Mouse (Mus musculus) MEL-GATA-1-ER (cell line): Measurements from ENCODE around the gene Rplp1.

Source experiments
- DNase-seq: peaks from one replicate; pipeline ENCODE4 v3.0.0-alpha.2; 2012; ENCODE audit warnings: low read depth; ENCODE audit errors: extremely low read depth

Gene Rplp1

DNA sequence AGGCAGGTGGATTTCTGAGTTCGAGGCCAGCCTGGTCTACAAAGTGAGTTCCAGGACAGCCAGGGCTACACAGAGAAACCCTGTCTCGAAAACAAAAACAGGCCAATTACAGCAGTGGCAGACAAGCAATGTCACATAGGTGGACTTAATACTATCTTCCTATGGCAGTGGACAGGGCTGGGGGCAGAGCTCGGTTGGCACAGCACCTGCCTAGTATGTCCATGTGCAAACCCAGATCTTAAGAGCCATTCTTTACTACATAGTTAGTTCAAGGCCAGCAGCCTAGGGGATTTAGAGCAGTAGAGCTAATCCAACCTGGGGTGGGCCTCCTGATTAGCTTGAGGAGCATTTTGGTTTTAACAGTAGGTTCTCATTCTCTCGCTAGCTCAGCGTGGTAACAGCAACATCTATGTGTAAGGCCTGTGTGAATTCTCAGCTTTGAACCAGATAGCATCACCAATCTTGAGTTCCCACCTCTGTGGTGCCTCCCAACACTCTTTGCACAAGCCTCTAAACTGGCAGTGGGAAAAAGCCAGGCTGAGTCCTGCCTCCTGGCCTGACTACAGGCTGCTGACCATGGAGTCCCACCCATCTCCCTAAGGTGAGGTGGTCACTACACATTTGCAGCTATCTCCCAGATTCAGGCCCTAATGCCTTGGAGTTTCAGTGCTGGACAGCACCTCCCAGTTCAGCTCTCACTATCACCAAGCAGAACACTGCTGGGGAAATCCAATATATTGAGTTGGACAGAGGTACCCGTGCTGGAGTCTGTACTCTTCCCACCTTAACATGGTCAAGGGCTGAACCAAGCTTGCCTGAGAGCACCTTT, 2.8 kb downstream of the Rplp1 start:
- DNase-seq, result no peak

DNA sequence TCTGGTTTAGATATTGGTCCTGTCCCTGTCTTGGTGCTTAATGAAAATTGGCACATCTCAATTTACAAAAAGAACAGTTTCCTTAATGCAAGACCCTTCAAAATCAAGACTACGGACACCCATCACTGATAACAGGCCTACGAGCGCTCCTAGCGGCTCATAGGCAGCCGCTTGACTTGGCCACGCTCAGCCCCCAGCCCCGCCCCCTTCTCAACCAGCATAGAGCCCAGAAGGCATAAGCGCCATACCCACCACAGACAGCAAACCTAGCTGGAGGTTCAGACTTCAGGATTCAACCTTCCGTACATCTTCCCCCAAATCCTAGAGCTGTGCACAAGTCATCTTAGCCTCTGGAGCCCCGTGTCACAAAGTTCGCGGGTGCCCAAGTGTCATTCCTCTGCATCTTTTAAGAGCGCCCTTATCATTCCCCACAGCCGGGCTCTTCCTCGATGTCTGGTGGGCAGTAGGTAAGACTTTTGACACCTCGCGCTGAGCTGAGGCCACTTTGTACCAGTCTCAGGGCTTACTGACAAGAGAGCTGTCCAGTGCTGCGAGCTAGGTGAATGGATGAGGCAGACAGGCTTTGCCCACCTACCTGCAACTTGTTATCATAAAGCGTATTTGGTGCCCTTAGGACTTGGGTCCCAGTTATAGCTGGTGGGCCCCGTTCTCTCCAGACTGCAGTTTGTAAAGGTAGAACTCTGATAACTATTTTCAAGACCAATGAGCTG, 3.7 kb downstream of the Rplp1 start:
- no peak for DNase-seq

- no peak for DNase-seq
Measured at GRCm38 (mm10) chr9:61909633-61910032, 4.7 kb downstream of the Rplp1 start.

GRCm38 (mm10) chr9:61908832-61909407, 5.4 kb downstream of the Rplp1 start:
- DNase-seq, result no peak

DNA sequence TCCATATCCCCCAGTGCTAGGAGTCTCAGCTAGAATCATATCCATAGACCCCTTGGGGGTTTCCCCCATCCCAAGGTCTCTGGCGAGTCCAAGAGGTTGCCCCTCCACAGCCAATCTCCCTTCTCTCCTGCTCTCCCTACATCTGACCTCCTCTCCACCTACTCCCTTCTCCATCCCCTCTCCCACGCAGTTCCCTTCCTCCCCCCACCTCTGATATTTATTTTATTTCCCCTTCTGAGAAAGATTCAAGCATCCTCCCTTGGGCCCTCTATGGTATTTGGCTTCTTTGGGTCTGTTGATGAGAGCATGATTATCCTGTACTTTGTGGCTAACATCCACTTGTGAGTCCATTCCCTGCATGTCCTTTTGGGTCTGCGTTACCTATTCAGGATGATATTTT, 6.0 kb downstream of the Rplp1 start:
- no peak for DNase-seq

GRCm38 (mm10) chr9:61907621-61908295, 6.6 kb downstream of the Rplp1 start:
- no peak for DNase-seq

DNA sequence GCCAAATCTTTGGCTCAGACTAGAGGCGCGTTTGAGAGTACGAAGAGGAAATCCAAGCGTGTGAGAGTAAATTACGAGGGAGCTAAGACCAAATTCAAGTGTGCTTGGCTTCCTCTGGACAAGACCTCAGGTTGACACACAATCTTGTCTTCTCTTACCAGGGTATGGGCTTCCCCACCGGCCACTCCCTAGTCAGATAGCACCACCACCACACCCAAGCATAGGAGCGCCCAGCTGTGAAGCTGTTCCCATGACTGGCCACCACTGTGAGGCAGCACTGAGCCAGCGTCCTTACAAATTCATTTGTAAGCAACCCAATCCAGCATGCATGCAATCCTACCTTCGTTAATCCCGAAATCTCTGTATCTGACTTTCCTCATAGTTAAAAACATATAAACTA, 7.4 kb downstream of the Rplp1 start:
- DNase-seq, result peak; percentile 70

GRCm38 (mm10) chr9:61905576-61905975, 8.8 kb downstream of the Rplp1 start:
- no peak for DNase-seq

DNA sequence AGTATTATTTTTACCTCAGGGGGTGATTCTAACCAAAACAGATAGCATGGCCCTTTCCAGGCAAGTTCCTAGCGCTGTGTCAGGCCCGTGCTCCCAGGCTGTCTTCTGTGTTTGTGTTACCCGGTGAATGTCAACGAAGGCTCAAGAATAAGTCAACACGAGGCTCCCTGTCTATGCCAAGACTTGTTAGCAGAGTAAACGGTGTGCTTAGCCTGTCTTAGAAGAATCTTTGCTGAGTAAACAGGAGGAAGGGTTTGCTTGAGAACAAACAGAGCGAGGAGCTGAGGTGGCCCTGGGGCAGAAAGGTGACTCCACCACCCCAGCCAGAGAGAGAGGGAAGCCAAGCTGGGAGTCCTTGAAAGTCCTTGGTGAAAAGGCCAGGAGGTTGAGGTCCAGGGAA, 10.1 kb downstream of the Rplp1 start:
- no peak for DNase-seq

DNA sequence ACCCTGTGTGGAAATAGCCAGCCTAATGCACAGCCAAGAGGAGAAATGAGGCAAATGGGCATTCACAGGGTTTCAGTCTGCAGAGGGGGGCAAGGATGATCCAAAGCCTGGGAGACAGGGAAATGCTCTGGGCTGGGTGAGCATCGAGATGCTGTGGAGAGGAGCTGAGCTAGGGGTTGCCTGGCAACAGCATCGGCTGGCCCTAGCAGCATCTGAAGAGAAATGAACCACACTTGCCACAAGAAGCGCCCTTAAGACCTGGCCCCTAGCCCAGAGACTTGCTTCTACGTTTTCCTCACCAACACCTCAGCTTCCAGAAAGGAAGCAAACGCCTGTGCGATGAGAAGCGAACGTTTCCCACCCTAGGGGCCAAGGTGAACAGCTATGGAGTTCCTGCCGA, 11.9 kb downstream of the Rplp1 start:
- no peak for DNase-seq

DNA sequence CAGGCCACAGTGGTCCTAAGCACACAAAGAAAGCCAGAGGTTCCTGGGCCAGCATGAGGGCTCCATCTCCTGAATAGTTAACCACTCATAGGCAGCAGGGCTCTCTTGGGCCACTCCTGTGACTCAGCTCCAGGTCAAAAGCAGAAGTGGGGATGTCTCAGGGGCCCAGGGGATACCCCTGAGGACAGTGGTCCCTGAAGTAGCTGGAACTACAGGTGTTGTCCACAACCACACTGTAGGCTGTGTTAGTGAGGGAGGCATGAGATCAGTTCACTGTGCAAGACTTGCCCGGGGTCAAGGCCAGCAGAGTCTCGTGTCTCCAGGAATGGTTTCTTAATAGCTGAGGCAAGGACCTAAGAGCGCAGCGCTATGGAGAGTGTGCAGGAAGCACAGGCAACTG, 12.8 kb downstream of the Rplp1 start:
- DNase-seq, result no peak

- DNase-seq, result no peak
Measured at GRCm38 (mm10) chr9:61899804-61900203, 14.5 kb downstream of the Rplp1 start.

DNA sequence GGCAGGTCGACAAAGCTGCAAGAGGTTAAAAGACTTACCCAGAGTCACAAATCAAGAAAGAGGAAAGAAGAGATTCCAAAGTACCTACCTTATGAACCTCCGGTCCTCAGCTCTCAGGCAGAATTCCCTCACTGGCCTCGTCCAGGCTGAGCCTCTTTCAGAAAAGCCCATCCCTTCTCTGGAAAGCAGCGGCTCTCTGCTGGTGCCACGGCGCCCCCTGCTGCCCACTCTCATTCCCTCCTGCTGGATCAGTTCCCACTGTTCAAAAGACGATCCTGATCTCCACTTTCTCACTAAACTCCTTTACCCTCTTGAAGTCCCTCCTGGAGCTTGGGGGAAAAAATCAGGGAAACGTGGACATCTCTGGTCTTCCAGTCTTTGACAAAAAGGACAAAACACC, 15.9 kb downstream of the Rplp1 start:
- no peak for DNase-seq

GRCm38 (mm10) chr9:61895014-61895413, 19.3 kb downstream of the Rplp1 start:
- no peak for DNase-seq

DNA sequence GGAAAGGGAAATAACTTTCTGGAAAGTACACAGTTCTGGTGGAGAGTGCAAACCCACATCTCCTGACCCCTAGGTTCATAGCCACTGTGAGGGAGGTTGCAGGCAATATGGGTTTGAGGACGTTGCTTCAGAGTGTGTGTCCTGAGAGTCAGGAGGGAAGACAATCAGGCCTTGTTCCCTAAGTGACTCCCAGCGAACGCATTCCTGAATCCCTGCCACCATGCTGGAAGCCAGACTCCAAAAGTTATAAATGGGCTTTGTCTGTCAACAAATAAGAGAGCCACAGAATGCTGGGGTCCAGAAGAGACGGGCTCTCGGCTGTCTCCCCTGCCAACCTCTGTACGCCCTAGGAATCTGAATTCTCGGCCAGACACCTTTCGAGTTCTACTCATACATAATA, 24.5 kb downstream of the Rplp1 start:
- DNase-seq, result no peak

- DNase-seq, result no peak
Measured at GRCm38 (mm10) chr9:61887661-61888379, 26.5 kb downstream of the Rplp1 start.

DNA sequence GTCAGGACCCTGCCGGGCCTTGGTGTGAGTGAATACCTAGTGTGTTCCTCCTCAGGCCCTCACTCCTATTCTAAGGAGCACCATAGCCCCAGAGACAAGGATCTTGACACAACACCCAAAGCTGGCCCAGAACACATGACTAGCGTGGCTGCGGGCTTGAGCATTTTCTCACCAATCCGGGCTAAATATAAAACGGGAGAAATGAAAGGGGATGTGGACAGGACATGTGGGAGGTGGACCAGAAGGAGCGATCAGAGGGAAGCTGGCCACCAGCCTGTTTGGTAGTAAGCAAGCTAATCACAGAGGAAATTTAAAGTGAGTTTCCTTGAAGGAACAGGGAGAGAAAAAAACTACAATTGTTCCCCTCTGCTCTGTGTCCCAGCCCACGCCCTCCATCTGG, 28.4 kb downstream of the Rplp1 start:
- no peak for DNase-seq

DNA sequence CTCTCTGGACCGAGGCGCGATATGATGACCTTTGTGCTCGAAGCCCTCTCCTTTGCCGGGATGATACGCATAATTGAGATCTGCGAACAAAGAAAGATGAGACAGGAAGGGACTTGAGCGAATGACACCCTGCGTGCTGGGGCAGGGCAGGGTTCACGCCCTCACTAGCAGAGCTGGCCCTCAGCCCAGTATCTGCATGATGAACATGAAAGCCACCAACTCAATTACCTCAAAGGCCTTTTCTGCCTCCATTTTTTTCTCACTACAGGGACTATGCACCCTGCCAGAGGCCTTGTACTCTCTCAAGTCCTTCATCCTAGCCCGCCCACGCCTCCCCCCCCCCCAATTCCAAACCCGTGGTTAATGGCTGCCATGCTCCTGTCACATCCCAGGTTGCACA, 29.4 kb downstream of the Rplp1 start:
- no peak for DNase-seq

DNA sequence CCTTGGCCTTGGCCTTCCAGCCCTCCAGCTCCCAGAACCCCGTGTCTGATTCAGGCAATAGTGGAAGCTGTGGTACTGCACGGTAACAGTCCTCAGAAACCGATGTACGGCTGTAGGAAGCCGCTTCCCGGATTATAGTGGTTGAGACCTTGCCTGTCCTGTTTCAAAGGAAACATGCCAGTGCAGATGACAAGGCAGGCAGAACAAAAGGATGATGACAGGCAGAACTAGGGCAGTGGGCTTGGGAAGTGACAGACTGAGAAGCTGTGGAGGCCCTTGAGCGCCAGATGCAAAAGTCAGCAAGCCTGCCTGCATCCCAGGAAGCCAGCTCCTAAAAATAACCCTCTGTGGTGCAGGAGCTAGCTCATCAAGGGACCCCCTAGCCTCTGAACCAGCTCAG, 30.0 kb downstream of the Rplp1 start:
- no peak for DNase-seq

- no peak for DNase-seq
Measured at GRCm38 (mm10) chr9:61882179-61882578, 32.2 kb downstream of the Rplp1 start.

DNA sequence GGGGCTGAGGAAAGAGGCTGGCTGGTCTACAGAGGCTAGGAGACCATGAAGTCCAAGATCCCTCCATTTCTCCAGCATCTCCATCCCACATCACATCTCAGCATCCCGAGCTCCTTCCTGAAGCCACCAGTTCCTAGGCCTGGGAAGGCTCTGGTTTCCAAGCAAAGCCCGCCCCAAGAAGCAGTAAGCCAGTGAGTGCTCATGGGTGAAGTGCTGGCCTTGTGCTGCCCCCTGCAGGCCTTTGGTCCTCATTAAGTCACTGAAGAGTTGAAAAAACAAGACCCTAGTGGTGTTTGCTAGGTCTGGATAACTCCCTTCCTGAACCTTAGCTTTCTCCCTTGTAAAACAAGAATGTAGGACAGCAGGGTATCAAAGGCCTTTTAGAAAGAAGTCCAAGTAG, 35.5 kb downstream of the Rplp1 start:
- no peak for DNase-seq
